Mouse (Mus musculus): Measurements from ENCODE around the gene Gm8909. TPM values are rescaled to one million over a fixed set of nuclear protein-coding genes. Genes with fewer than 3 reads are reported as not detected.
"Not testable (repeated sequence)": the region's sequence is repeated elsewhere in the genome, so short reads cannot be mapped to it uniquely, and the experiment has no call there.

The Gm8909 gene
- polyA plus RNA-seq, 1 experiment from 2014 or later, result 0.56 TPM

- H3K27ac ChIP-seq (ENCODE audit: low read length), result no peak overlapping the region
- ATAC-seq (ENCODE audit: low FRiP score, low TSS enrichment), result no peak
- H3K4me2 ChIP-seq (replicated peaks; ENCODE audit: low read depth, low read length), result peak overlapping the region; percentile 55
These were observed 865 bp downstream of the Gm8909 start for GRCm38 (mm10) chr17:36167306-36168038.

DNA sequence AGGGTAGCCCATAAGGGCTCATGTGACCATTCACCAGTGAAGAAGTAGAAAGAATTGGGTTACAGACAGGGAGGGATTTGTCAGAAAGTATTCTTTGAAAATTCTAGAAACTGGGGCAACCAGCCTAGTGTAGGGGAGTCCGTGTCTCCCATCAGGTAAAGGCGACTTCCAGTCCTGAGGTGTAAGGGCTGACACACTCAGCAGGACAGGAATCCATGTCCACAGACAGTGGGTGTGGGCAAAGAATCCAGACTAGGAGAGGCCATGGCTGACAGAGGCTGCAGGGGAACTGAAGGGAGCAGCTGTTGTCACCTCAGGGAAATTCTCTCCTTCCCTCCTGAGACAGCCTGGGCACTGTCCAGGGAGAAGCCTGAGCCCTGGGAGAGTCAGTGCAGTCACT lies 1.4 kb downstream of the Gm8909 start:
- H3K4me2 ChIP-seq (replicated peaks; ENCODE audit: low read depth, low read length); H3K36me3 ChIP-seq (ENCODE audit: insufficient read depth, low read length); H3K4me3 ChIP-seq (ENCODE audit: low read length); H3K27ac ChIP-seq (ENCODE audit: low read length); H3K9me3 ChIP-seq (ENCODE audit: low read length); ATAC-seq (ENCODE audit: low FRiP score, low TSS enrichment); H3K9ac ChIP-seq (replicated peaks; ENCODE audit: low read length); H3K4me1 ChIP-seq (ENCODE audit: insufficient read depth, low read length): not testable (repeated sequence)
- peaks cover 73% of the 10 kb centered on the region for H3K27me3 ChIP-seq (ENCODE audit: insufficient read depth, low read length)
- 11% methylated on average over 2 of the region's 2 CpGs for WGBS

More at GRCm38 (mm10) chr17:36167306-36168038, 865 bp downstream of the Gm8909 start:
- H3K9ac ChIP-seq (replicated peaks; ENCODE audit: low read length), result no peak overlapping the region
- H3K36me3 ChIP-seq (ENCODE audit: insufficient read depth, low read length), result no peaks in the 10 kb centered on the region
- peaks cover 6% of the 10 kb centered on the region; the same call in 1 of the 2 replicates for H3K4me1 ChIP-seq (ENCODE audit: insufficient read depth, low read length)
- peak overlapping the region; percentile 44 for H3K4me3 ChIP-seq (ENCODE audit: low read length)
- no peaks in the 10 kb centered on the region for H3K9me3 ChIP-seq (ENCODE audit: low read length)
- 2% methylated on average over 50 of the region's 51 CpGs for WGBS
- H3K27me3 ChIP-seq (ENCODE audit: insufficient read depth, low read length), result peaks cover 68% of the 10 kb centered on the region

GRCm38 (mm10) chr17:36161129-36162051 lies 6.9 kb downstream of the Gm8909 start:
- H3K27me3 ChIP-seq (ENCODE audit: insufficient read depth, low read length), result peaks cover 70% of the 10 kb centered on the region
- H3K9me3 ChIP-seq (ENCODE audit: low read length), result no peaks in the 10 kb centered on the region
- peak overlapping the region; percentile 17; the same call in 1 of the 2 replicates for H3K4me2 ChIP-seq (replicated peaks; ENCODE audit: low read depth, low read length)
- ATAC-seq (ENCODE audit: low FRiP score, low TSS enrichment), result peak; percentile 23; the same call in 1 of the 2 replicates
- no peak overlapping the region for H3K9ac ChIP-seq (replicated peaks; ENCODE audit: low read length)
- H3K4me3 ChIP-seq (ENCODE audit: low read length), result no peak overlapping the region; the same call in 1 of the 2 replicates
- 1% methylated on average over 53 of the region's 56 CpGs for WGBS
- H3K4me1 ChIP-seq (ENCODE audit: insufficient read depth, low read length), result no peaks in the 10 kb centered on the region
- H3K36me3 ChIP-seq (ENCODE audit: insufficient read depth, low read length), result no peaks in the 10 kb centered on the region
- no peak overlapping the region for H3K27ac ChIP-seq (ENCODE audit: low read length)

- ATAC-seq (ENCODE audit: low FRiP score, low TSS enrichment); H3K9me3 ChIP-seq (ENCODE audit: low read length); H3K4me2 ChIP-seq (replicated peaks; ENCODE audit: low read depth, low read length); H3K27ac ChIP-seq (ENCODE audit: low read length); H3K4me1 ChIP-seq (ENCODE audit: insufficient read depth, low read length); H3K36me3 ChIP-seq (ENCODE audit: insufficient read depth, low read length); H3K9ac ChIP-seq (replicated peaks; ENCODE audit: low read length): not testable (repeated sequence)
- WGBS, result 9% methylated on average over 11 of the region's 11 CpGs
- Histone ChIP-seq H3K4me3 (ENCODE audit: low read length) (peak overlapping the region; percentile 33; the same call in 1 of the 2 replicates), H3K27me3 (ENCODE audit: insufficient read depth, low read length) (peaks cover 67% of the 10 kb centered on the region)
These were observed 10.1 kb downstream of the Gm8909 start for GRCm38 (mm10) chr17:36158264-36158663.

GRCm38 (mm10) chr17:36157782-36158181 lies 10.6 kb downstream of the Gm8909 start:
- H3K9ac ChIP-seq (replicated peaks; ENCODE audit: low read length); H3K27ac ChIP-seq (ENCODE audit: low read length); H3K9me3 ChIP-seq (ENCODE audit: low read length); H3K4me1 ChIP-seq (ENCODE audit: insufficient read depth, low read length); H3K36me3 ChIP-seq (ENCODE audit: insufficient read depth, low read length): not testable (repeated sequence)
- Histone ChIP-seq H3K4me2 (replicated peaks; ENCODE audit: low read depth, low read length) (peak overlapping the region; percentile 48), H3K4me3 (ENCODE audit: low read length) (peak overlapping the region; percentile 33), H3K27me3 (ENCODE audit: insufficient read depth, low read length) (peaks cover 69% of the 10 kb centered on the region)
- 0 out of 2 replicates have a peak, but pooled peaks have one; percentile 39 for ATAC-seq (ENCODE audit: low FRiP score, low TSS enrichment)
- 0% methylated on average over 21 of the region's 36 CpGs for WGBS

DNA sequence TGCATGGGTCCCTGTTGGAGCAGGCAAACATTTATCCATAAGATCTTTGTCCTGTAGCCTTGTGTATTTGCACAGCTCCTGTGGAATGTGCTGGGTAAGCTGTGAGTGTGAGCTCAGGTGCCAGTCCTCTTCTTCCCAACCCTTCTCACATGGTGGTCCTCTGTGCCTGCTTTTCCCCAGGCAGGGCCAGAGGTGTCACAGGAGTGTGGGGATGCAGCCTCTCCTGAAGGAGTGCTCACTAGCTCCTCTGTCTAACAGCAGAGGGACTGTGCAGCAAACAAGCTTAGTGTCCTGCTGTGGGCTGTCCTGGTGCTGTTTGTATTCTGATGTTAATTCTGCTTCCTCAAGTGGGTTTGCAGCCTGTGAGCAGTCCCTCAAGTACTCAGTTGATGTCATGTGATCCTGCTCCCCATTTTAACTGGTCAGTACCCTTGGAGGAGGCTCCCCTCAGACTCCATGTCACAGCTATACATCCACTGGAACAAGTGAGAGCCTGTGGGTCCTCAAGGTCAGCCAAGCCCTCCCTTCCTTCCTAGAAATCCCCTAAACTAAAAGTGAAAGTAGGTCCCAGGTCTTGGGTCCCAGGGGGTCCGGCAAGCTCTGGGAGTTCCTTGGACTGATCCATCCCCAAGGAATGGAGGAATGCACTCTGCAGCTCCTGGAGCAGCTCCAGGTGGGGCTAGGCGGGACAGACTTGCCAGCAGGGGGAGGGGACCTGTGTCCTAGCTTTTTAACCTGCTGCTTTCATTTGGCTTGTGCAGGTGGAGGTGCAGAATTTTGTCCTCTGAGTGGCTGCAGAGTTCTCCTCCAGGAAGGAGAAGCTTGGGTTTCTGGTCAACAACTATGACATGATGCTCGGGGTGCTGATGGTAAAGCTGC lies 13.8 kb downstream of the Gm8909 start:
- Histone ChIP-seq H3K27ac (ENCODE audit: low read length) (no peak overlapping the region), H3K27me3 (ENCODE audit: insufficient read depth, low read length) (peaks cover 62% of the 10 kb centered on the region), H3K4me3 (ENCODE audit: low read length) (no peak overlapping the region), H3K9ac (replicated peaks; ENCODE audit: low read length) (no peak overlapping the region), H3K4me2 (replicated peaks; ENCODE audit: low read depth, low read length) (no peak overlapping the region), H3K4me1 (ENCODE audit: insufficient read depth, low read length) (no peaks in the 10 kb centered on the region), H3K9me3 (ENCODE audit: low read length) (no peaks in the 10 kb centered on the region), H3K36me3 (ENCODE audit: insufficient read depth, low read length) (no peaks in the 10 kb centered on the region)
- 9% methylated on average over 3 of the region's 3 CpGs for WGBS
- ATAC-seq (ENCODE audit: low FRiP score, low TSS enrichment), result no peak

- peaks cover 62% of the 10 kb centered on the region for H3K27me3 ChIP-seq (ENCODE audit: insufficient read depth, low read length)
- H3K4me3 ChIP-seq (ENCODE audit: low read length); H3K36me3 ChIP-seq (ENCODE audit: insufficient read depth, low read length); H3K9me3 ChIP-seq (ENCODE audit: low read length); ATAC-seq (ENCODE audit: low FRiP score, low TSS enrichment); H3K4me1 ChIP-seq (ENCODE audit: insufficient read depth, low read length); H3K27ac ChIP-seq (ENCODE audit: low read length); H3K9ac ChIP-seq (replicated peaks; ENCODE audit: low read length); H3K4me2 ChIP-seq (replicated peaks; ENCODE audit: low read depth, low read length): not testable (repeated sequence)
- WGBS, result 41% methylated on average over 4 of the region's 4 CpGs
These were observed 17.1 kb downstream of the Gm8909 start for GRCm38 (mm10) chr17:36151200-36151599.

- peaks cover 61% of the 10 kb centered on the region for H3K27me3 ChIP-seq (ENCODE audit: insufficient read depth, low read length)
- not testable (repeated sequence) for H3K4me1 ChIP-seq (ENCODE audit: insufficient read depth, low read length); H3K27ac ChIP-seq (ENCODE audit: low read length); H3K4me2 ChIP-seq (replicated peaks; ENCODE audit: low read depth, low read length); H3K9me3 ChIP-seq (ENCODE audit: low read length); H3K9ac ChIP-seq (replicated peaks; ENCODE audit: low read length); H3K4me3 ChIP-seq (ENCODE audit: low read length); ATAC-seq (ENCODE audit: low FRiP score, low TSS enrichment); H3K36me3 ChIP-seq (ENCODE audit: insufficient read depth, low read length)
- WGBS, result 81% methylated on average over 5 of the region's 5 CpGs
These were observed 19.9 kb downstream of the Gm8909 start for GRCm38 (mm10) chr17:36148468-36148867.

GRCm38 (mm10) chr17:36146937-36147336 lies 21.4 kb downstream of the Gm8909 start:
- H3K9me3 ChIP-seq (ENCODE audit: low read length); ATAC-seq (ENCODE audit: low FRiP score, low TSS enrichment); H3K36me3 ChIP-seq (ENCODE audit: insufficient read depth, low read length); H3K9ac ChIP-seq (replicated peaks; ENCODE audit: low read length); H3K27ac ChIP-seq (ENCODE audit: low read length); H3K4me2 ChIP-seq (replicated peaks; ENCODE audit: low read depth, low read length); H3K4me3 ChIP-seq (ENCODE audit: low read length); H3K4me1 ChIP-seq (ENCODE audit: insufficient read depth, low read length): not testable (repeated sequence)
- H3K27me3 ChIP-seq (ENCODE audit: insufficient read depth, low read length), result peaks cover 56% of the 10 kb centered on the region
- 52% methylated on average over 1 of the region's 1 CpGs for WGBS

Data from kidney, embryonic 16.5 days (tissue).